Mouse (Mus musculus) heart, adult 8-10 months (tissue): ENCODE data around the gene 4930426L09Rik. TPM values are rescaled to one million over a fixed set of nuclear protein-coding genes. Genes with fewer than 3 reads are reported as not detected.

ENCODE experiments used
- DNase-seq: peaks from one replicate; pipeline ENCODE4 v3.0.0; 2022; ENCODE audit warnings: low spot score
- total RNA-seq, 4 experiments: library from RNA; stranded (reverse); gene quantifications; 2 replicates each; pipeline ENCODE4 v1.2.4; 2022

Gene 4930426L09Rik
- total RNA-seq, 4 experiments from 2014 or later = 0.19 TPM; not detected in 3

- DNase-seq = no peak
These were observed 13.3 kb downstream of the 4930426L09Rik start for GRCm38 (mm10) chr2:19011443-19011842.

- no peak for DNase-seq
These were observed 18.2 kb downstream of the 4930426L09Rik start for GRCm38 (mm10) chr2:19016348-19016747.

DNA sequence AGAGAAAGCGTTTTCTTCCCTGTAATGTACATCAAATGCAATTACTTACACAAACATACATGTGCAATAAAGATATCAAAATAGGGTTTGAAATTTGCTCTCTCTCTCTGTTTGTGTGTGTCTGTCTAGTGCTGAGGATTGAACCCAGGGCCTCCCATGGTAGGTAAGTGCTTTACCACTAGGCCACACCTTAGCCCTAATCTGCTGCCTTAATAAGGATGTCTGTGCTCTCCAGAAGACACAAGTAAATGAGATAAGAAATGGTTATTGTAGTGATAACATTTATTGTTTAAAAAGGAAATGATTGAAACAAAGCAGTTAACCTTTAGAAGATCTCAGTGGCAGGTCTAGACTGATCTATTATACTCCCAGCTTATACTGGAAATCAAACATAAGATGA is 18.7 kb downstream of the 4930426L09Rik start:
- no peak for DNase-seq

GRCm38 (mm10) chr2:19018034-19018433 is 19.9 kb downstream of the 4930426L09Rik start:
- DNase-seq = no peak

DNA sequence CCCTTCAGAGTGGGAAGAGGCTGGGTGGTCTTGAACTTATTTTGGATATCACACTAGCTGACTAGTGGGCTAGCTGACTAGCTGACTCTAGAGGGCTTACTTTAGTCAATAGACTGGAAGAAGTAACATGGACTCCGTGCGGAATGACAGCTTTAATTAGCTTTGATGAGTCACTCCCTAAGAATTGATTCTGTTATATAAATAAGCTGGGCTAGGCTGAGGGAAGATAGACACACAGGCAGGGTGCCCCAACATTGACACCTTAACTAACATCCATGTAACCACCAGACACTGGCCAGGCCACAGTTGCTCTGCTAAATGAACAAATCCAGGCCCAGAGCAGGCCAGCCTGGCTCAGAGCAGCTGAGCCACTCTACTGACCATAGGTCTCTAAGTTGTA is 26.7 kb downstream of the 4930426L09Rik start:
- peak; percentile 18 for DNase-seq

- DNase-seq = peak; percentile 16
These were observed 39.3 kb downstream of the 4930426L09Rik start for GRCm38 (mm10) chr2:19037430-19037829.

DNA sequence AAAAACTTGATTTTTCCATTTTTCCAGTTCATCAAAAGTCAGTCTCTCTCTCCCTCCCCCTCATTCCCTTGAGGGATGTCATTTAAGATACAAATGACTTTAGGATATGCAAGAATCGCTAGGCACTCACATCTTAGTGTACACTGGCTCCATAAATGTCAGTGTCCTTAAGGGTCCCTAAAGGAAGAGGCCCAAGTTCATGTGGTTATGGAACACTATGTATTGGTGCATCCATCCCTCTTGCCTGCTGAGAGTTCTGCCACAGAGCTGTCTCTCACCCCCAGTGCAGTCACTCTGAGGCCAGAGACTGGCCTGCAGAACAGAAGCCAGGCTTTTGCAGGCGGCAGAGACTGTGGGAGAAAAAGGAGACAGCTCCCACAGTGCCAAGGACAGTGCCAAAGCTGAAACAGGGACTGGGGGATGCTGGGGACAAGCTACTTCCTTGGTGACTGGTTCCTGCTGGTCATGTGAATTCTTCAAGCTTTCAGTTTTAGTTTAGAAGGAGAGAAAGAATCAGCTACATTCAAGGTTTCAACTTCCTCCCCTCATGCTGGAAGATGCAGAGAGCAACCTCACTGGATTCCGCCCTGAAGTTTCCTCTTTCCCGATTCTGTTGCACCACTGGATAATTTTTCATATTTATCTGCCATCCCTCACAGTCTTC is 39.9 kb downstream of the 4930426L09Rik start:
- peak; percentile 21 for DNase-seq

DNA sequence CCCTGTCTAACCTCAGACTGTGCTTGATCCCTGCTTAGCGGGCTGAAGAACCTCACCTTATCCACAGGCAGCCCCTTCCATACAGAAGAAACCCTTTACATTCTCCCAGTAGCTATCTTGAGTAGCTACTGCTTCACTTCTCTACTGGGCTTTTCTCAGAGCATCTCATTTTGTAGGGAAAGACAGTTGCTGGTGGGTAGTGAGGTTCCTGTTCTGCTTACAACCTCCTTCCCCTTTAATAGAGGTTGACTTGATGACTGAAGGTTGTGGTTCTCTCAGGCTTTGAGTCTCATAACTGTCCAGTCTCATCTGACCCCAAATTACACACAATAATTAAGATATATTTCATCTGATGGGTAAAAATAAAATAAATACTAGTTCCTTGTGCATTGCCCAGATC is 50.1 kb downstream of the 4930426L09Rik start:
- DNase-seq = no peak

DNA sequence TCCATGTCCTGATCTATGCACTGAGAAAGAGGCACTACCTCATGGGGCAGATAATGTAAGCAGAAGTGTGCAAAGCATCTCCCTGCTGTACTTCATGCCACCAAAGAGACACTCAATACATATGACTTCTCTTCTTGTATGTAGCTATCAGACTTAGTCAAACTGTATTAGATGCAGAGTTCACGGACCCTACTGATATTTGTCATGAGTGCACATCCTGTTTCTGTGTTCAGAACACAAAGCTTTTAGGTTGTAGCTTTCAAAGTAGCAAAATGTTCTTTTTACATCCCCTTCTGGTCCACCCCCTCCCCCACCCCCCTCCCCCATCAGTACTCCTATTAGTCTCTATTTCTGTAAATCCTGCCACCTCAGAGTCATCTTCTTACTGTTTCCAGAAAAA is 51.2 kb downstream of the 4930426L09Rik start:
- no peak for DNase-seq

Other genes with a start within 250 kb of the 4930426L09Rik start
- gene Pip4k2a, start 217 bp upstream of the 4930426L09Rik start, total RNA-seq = 1 to 10 TPM; 4.9 to 6.6 (median 5.9) TPM
- gene Armc3, start 201.0 kb downstream of the 4930426L09Rik start, total RNA-seq = not detected